Mouse (Mus musculus) naive thymus-derived CD4-positive, alpha-beta T cell, adult 2 months (primary cell): ENCODE measurements at regions not wholly inside any gene's neighbourhood (a gene's known extent, or its start where the extent isn't known, plus 50 kb on each side); places are given as distances from the start of the nearest gene placed in this dataset.

Experiments used
- DNase-seq: peaks from one replicate; pipeline ENCODE4 v3.0.0-alpha.2; 2011; ENCODE audit warnings: low read depth

DNA sequence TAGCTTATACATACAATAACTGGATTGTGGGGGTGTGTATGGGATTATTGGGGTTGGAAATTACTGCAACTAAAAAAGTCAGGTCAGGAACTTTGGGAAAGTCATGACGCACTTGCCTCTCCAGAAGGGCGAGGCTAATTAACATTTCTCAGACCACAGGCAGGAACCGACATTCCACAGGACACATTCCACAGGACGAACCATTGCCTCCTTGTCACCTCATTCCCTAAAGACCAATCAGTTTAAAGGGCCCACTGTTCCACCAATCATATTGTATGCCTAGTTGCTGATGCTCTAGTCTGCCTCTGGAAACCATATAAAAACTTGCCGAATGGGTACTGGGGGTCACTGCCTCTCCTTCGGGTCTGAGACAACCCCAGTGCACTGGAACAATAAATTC is 113.0 kb upstream of the Pcgf5 start:
- no peak for DNase-seq

DNA sequence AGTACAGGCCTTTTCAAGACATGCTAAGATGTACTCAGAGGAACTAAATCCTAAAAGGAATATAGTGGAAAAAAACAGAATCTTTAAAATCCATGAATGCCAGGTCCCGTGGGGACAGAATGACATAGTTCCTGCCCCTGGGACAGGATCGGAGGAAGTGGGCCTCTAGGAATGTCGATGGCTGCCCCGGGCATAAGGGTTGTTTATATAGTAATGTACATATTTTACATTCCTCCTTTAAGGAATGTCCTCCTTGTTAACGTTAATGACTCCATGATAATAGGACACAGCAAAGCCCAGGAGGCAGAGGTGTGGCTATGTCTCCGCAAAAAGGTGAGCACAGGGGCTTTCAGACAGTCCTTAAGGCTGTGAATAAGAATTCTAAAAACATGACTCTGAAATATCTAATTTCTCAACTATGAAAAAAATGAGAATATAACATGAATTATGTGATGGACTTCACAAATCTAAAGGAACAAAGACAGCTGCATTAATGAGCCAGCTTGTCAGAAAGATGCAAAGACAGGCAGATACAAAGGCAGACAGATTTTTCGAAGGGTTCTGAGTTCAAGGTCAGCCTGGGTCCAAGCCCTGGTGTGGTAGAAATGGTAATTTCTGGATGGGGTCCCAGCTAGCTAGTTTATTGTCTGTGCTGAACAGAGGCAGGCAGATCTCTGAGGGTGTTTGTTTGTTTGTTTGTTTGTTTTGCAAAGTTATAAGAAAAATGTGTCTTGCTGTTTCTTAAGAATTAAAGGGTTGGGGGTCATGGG is 111.3 kb upstream of the Pcgf5 start:
- no peak for DNase-seq

DNA sequence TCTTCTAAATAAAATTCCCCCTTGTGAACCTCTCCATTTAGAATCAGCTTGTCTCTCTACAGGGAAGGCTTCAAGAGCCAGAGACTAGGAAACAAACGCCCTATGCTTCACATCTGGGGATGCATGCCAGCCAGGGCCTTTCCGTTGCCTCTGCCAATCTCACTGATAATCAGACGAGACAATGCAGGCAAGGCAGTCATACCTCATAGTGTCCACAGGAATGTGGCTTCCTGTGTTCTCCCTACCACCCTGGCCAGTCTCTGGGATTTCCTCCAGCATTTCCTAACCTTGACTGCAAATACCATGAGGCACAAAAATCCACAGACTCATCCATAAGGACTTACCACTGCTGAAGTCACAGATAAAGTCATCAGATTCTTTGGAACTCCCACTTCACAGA is 110.4 kb upstream of the Pcgf5 start:
- no peak for DNase-seq

DNA sequence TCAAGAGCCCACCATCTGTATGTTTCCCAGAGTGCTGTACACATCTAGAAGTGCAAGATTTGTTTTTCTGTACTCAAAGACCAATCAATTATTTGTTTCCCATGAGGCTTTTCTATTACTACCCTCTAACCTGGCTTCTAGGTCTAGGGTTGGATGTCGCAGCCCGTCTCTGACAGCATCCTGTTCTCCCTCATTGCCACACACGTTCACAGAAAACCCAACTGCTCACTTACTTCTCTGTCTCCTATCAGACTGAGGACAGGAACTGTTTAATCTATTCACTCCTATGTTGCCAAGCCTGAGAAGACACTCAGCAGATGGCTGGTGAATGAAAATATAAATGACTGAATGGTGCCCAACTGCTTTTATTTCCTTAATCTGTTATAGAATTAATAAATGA is 109.6 kb upstream of the Pcgf5 start:
- DNase-seq = peak; percentile 27

DNA sequence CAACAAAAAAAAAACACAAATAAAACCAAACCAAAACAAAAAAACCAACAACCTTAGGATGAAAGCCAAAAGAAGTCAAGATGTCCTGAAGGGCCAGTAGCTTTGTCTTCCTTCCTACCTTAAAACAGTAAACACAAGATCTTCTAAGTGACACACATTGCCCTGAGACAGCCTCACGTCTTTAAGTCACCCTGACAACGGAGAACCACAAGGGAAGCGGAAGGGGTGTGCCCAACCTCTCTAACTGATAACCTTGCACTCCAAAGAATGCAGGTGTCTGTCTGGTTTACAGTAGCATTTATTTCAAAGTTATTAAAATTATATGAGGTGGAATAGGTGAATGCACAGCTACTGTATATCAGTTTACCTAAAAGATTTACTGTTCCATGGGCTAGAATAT is 105.7 kb upstream of the Pcgf5 start:
- DNase-seq = peak; percentile 84

DNA sequence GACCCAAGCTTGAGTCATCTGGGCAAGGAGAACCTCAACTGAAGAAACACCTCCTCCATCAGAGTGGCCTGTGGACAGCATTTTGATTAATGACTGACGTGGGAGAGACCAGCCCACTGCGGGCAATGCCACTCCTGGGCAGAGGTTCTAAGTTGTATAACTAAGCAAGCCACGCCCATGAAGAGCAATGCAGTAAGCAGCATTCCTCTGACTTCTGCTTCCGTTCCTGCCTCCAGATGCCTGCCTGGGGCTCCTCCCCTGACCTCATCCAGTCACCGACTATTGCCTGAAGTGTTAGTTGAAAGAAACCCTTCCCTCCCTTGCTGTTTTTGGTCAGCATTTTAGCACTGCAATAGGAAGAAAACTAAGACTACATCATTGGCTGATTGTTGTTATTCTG is 105.2 kb upstream of the Pcgf5 start:
- peak; percentile 53 for DNase-seq

DNA sequence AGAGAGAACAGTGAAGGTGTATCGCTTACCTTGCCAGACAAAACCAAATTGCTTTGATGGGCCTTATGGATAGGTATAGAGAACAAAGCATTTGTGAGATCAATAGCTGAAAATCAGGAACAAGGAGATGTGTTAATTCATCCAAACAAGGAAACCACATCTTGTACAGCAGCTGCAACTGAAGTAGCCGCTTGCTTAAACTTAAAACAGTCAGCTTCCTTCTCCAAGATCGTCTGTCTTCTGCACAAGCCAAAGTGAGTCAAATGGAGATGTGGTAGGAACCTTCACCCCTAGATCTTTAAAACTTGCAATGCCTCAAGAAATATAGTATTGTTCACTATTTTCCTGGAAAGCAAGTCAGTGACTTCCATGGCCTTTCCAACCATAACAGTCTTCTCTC is 95.6 kb upstream of the Pcgf5 start:
- no peak for DNase-seq

DNA sequence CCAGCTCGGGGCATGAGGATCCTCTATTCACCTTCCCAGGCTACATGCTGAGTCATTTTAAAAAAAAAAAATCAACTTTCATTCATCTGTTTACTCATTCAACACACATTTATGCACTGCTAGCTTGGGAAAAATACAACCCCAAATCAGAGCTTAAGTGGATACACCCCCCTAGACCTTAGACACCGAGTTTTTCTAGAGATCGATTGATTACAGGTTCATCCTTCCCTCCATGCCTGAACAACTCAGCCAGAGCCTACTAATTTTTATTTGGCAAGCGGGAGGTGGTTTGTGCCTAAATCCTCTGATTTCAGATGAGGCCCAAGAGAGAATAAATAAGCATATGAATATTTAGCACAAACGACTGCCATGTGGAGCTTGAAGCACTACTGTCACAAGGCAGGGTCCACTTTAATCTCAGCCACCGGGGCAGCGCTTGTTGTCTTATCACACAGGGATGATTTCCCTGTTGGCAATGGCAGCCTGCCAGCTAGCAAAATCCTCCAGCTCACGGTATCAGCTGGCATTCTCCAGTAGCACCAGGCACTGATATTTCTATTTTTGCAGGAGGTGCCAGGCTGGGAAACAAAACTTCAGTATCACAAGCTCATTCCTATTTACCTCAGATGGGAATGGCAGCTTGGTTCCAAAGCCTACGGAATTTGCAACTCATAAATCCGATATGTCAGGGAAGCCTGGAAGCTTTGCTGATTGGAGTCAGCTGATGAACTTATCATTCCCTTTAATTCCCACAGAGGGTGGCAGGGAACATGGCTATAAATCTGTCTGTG is 90.2 kb upstream of the Pcgf5 start:
- DNase-seq = no peak

DNA sequence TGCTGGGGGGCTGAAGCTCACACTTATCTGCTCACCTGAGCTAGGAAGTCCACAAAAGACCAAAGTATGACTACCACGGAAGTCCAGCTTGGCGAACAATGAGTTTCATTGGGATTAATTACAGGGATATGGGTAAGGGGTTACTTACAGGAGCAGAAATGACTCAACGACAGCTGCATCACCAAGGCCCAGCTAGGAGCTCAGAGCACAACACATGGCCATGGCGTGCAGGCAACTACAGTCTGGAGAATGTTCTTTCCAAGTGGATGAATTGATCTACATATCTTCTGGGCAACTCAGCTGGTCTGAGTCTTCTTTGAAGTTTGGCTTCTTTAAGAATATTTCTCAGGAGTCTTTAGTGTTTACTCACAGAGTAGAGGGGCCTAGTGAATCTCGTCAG is 86.3 kb upstream of the Pcgf5 start:
- DNase-seq = no peak

DNA sequence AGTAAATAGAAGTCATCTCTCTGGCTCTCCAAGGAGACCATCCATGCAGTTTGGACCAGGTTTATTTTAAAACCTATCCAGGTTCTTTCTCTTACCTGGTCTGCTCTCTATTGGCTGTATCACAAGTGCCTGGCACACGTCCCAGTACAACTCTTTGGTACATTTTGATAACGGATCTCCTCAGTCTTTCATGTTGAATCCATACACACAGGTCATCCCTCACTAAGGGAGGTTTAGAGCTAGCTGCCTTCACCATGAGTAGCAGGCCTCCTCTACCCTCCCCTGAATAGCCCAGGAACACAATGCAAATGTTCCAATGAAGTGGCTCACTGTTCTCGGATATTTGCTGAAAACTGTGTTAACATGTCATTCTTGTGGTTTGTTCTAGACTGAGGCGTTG is 84.2 kb upstream of the Pcgf5 start:
- no peak for DNase-seq

DNA sequence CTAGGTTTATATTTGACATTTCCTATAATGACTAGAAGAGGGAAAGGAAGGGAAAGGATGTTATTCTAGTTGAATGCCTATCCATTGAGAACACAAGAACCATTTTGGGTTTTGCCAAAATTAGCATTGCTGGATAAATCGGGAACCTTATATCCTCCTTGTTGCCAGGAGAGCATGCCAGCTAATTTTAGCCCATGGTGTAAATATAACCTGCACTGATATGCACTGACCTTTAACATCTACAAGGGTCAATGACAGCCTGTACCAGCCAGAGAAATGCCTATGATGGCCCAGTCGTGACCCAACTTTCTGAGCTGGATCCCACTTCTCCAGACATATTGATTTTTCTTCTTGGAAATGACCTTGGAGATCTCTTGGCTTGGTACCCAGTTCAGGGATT is 83.7 kb upstream of the Pcgf5 start:
- no peak for DNase-seq

DNA sequence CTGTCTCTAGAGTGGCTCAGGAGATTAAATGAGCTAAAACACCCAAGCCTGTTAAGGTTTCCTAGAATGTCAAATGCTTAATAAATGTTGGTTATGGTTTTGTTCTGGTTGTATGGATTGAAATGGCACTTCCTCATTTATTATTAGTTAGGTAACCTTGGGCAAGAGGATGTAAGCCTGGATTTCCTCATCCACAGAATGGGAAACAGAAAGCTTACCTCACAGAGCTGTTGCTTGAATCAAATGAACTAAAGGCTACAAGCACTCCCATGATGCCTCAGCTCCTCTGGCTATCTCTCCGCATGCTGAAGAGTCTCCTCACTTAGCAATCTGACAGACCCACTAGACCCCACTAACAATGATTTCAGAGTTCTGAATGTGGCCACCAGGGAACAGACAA is 82.8 kb upstream of the Pcgf5 start:
- DNase-seq = no peak

DNA sequence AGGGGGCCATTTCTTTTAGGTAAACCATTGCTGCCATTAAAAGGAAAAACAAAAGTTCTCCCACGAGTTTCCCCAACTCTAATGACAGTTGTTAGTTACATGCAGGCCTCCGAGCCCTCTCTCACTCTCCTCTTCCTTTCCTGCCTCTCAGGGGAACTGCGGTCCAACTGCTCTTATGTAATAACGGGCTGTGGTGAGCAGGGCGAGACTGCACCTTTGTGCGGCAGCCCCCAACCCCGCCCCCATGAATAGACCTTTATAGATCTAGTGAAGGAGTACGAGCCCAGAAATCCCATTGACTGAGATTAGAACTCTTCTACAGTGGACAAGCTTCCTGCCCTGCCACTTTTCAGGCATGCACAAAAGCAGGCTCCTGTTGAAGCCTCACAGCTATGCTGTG is 81.8 kb upstream of the Pcgf5 start:
- peak; percentile 43 for DNase-seq

DNA sequence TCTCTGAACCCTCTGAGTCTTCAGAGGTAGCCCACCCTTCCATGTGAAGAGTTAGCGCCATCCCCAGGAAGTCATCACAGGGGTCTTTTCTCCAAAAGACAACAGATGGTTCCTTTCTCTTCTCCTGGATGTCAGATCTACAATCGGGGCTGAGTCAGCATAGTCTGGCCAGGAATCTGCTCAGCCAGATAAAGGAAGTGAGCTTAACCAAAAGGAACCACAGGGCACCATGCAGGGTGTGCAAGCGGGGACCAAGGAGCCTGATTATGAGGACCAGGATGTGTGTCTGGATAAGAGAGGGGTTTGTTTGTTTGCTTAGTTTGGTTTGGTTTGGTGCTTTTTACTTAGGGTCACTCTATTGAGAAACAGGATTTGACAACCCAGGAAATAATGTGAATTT is 74.6 kb upstream of the Pcgf5 start:
- no peak for DNase-seq

DNA sequence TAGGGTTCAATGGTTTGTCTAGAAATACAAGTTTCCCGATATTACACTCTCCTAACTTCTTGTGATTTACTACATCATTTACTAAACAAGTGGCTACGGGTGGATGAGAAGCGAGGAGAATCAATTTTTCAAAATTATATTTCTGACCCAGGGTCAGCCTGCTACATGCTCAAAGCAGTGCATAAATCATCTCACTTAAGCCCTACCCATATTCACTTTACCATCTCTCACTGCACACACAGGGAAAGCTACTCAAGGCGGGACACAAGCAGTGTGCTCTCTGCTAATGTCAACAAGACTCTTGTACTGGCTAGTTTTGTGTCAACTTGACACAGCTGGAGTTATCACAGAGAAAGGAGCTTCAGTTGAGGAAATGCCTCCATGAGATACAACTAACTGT is 62.6 kb upstream of the Pcgf5 start:
- no peak for DNase-seq

DNA sequence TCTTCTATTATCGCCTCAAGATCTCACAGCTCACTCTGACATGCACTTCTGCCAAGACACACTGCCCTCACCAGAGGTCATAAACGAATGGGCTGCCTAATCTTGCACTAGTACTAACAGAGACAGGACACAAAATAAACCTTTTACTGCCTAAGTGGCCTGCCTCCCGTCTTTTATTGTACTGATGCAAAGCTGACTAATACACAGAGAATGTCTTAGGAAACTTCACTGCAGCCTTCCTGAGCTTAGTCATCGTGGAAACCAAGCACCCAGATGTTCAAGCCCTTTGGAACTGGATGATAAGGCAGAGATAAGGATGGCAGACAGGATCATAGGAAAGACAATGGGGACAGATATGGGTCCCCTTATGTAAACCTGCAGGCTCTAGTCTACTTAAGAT is 57.3 kb upstream of the Pcgf5 start:
- DNase-seq = no peak

DNA sequence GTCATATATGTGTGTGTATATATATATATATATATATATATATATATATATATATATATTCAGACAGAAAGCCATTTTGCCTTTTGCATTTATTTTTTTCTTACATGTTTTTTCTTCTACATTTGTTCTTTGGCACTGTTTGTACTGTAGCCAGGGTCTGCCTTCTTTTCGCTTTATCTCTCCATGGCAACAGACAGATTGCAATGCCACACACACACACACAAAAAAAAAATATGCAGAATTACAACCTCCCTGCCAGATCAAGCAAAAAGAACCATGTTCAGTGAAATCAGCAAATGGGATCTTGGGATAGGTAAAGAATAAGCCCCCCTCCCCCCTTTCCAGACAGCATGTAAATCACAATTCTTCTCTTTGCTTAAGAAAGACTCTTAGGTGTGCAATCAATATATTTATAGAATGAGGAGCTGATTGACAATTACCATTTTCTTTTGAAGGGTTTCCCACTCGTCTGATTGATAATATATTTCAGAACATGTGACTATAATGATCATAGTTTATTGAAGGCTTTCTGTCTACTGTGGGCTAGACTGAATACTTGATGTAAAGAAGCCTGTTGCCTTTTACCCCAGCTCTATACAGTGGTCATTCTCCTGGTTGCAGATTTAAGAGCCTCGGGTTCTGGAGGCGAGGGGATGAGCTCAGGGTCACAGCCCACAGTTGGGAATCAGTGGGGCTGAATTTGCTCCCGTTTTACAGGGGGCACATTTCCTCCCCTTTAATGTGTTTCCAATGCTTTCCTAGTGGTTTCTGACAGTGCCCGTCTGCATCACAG is 54.7 kb upstream of the Pcgf5 start:
- no peak for DNase-seq
